Mouse (Mus musculus) stomach, postnatal 0 days (tissue): ENCODE data around the gene Fuca1.

Experiments
- CTCF ChIP-seq: IDR thresholded peaks from 2 replicates; pipeline ENCODE4 v1.5.1; 2016; ENCODE audit warnings: antibody characterized with exemption, low read depth, mild to moderate bottlenecking, moderate library complexity
- EP300 ChIP-seq: optimal IDR thresholded peaks from 2 replicates; pipeline ENCODE3; 2016; ENCODE audit warnings: antibody characterized with exemption

GRCm38 (mm10) chr4:135926195-135926808, 5.8 kb downstream of the Fuca1 start:
- TF ChIP-seq CTCF (no peak), EP300 (no peak)
